Mouse (Mus musculus) T-helper 17 cell (primary cell): ENCODE results near the gene Pidd1.
"Not testable (repeated sequence)": the region's sequence is repeated elsewhere in the genome, so short reads cannot be mapped to it uniquely, and the experiment has no call there.

ENCODE experiments used
- in situ Hi-C, 2 experiments: fragments of 300-600 bp; cut with MboI, MseI; formaldehyde crosslinking; loops; 1 replicate in 1 of 2; 2 replicates in 1 of 2; pipeline ENCODE4 v1.15.1; 2025; ENCODE audit warnings: high pct_unique_total_duplicates in 2 of 2

The Pidd1 gene

DNA sequence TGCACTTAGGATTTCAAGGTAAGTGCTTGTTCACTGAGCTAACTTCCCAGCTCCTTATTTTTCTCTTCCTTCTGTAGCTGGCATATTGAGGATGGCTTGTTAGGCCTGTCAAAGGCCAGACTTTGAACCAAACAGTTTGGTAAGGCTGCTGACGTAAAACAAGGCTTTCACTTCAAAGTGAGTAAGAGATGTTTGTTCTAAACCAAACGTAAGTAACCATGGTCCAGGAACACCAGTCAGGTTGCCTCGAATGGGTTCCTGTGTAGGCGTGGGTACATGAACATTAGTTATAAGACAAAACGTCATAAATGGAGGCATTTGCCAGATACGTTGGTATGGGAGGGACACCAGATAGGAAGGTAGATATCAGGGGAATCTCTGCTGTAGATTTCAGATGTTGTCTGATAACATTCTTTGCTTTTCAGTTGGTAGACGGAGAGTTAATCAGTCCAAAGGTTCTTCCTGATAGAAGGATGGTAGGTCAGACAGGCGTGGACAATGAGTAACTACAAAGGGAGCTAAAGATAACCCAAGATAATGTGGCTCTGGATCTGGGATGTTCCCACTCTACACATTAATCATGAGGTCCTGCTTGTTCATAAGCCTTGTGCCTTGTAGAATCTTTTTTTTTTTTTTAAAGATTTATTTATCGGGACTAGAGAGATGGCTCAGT lies 23.7 kb downstream of the Pidd1 start:
- in situ Hi-C loops = no loop called here

DNA sequence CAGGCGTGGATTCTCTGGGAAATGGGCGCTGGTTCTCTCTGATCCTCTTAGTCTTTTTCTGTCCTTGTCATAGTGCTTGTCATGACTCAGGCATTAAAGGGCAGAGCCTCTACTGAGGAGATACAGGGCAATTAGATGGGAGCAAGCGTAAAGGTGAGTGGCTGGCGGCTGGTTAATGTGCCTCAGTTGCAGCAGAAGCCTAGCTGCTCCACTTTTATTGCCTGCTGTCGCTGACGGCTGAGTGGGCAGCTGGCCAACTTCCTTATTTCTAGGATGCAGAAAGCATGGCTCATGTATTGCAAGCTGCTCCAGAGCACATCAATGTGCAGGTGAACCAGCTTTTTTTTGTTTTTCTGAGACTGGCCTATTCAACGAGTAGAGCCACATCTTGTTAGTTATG lies 24.9 kb downstream of the Pidd1 start:
- in situ Hi-C loops = no loop called here

DNA sequence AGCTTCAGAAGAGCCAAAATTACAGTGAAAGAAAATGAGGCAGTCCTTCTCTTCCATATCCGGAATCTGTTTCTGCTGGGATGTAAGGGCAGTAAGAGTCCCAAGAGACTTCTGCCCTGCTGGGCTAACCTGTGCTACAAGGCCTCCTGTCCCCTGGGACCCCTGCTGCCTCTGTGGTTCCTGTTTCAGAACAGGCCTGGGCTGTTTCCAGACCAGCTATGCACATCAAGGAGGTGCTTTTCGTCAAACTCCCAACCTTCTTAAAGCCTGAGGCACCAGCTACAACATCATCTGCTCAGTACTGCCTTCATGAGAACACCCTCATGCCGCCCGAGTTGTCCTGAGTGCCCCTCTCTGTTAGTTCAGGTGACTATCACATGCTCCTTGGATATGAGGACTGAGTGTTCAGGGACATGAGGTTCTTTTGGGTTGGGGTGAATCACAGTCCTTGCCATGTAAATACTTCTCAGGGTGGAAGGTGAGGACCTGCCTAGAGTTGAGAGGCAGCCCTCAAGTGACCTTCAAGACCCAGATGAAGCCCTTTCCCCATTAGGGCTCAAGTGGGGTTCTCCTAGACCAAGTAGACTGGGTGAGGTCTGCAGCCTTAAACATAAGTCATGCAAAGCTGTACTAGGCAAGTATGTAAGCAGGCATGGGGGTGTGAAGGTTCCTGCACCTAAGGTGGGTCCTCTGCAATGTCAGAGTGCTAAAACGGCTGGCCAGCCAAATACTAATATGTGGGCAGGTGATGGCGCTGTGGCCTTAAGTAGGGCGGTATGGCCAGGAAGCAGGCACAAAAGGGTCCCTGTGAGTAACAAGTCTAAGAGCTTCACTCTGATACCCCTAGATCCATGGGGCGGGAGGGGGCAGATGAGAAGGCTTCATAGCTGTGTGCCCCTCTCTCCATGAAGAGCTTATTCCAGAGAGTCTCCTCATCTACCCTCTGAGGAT lies 25.8 kb downstream of the Pidd1 start:
- in situ Hi-C loops = no loop called here

DNA sequence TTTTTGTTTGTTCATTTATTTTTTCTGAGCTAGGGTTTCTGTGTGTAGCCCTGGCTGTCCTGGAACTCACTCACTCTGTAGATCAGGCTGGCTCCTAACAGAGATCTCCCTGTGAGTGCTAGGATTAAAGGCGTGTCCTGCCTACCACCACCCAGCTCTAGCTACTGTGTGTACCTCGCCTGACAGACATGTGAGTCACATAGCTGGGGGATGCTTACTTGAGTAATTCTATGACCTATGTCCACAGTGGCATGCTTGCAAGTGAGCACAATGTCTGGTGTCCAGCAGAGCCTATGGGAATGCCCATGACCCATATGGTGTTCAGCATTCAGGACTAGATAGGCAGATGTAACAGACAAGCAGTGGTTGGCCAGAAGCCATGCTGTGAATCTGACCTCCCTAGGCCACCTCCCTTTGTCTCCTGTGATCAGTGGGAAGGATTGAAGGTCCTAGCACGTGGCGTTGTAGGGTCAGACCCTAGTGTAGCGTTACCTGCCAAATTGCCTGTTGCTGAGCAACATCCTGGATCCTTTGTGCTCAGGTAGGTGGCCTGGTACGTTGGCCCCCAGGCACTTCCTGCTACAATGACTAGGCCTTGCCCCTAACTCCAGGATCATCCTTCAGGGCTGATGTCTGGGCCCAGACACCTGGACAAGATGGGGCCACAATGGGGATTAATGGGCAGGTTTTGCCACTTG lies 27.5 kb downstream of the Pidd1 start:
- in situ Hi-C loops = no loop called here

DNA sequence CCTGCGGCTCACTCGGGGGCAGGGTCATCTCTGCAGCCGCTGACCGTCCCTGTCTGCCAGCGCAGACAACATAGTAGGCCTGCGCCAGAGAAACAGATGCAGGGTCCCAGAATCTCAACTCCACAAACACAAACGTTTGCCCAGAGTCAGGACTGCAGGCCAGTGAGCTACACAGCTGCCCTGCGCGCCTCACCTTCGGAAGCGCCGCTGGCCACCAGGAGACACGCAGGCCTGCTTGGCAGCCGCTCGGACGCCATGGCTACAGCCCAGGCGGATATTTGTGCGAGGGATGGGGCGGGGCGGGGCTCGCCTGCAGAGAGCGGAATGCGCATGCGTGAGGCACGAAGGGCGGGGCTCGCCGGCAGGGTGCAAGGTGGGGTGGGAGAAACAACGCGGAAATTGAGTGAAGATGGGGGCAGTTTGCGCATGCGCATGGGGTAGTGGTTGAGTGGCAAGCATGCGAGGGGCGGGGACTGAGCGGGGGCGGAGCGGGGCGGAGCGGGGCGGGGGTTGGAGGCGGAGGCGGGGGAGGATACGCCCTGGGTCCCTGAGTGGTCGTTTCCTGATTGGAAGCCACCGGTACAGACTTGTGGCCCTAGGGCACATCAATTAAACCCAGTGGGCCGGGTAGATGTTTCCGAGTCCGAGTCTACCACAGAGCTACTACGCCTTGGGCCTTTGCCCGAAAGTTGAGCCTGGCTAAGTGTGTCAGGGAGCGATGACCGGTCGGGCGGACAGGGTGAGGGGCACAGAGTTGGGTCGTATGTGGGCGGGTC lies 29.8 kb downstream of the Pidd1 start, which contains the start of gene Gatd1:
Gene Gatd1 (minus strand): TSS at position 328 of the 776 bp plus-strand sequence.
- in situ Hi-C loops = loop anchor here in 1 of 2 experiments (5.0 kb wide), 1 partner anchor 43 kb away; the partner anchor contains the start of gene Pnpla2

DNA sequence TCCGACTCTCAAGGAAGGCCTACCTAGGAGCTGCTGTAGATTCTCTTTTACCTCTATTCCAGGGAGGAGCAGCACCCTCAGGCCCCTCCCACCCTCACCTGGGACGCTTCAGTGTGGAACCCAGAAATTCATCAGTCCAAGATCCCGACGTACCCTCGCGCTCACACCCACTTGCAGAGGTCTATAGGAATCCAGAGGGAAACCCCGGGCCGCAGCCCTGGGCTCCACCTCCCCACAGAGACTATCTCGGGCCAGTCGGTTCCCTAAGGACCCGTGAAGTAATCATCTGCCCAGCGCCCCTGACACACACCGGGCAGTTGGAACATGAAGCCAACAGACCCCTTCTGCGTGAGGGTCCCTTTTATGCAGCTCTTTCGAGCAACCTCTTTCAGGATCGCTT lies 30.5 kb downstream of the Pidd1 start:
- in situ Hi-C loops = loop anchor here in 1 of 2 experiments (5.0 kb wide), 1 partner anchor 44 kb away; the partner anchor contains the start of gene Pnpla2

DNA sequence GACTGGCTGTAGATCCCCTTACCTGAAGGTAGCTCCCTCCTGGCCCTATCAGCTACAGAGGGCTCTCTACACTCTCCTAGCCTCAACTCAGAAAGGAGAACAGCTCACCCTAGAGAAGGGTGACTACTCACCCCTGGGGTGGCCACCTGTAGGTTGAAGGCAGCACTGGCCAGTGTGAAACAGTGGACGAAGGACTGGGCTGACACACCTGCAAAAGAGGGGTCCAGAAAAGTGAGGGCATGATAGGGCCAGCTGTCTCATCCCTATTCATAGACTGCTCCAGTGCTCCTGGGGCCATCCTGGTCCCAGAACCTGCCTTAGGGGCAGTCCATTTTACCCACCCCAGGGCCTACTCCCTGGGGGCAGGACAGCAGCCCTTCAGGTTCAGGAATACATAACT lies 32.2 kb downstream of the Pidd1 start:
- in situ Hi-C loops = loop anchor here in 1 of 2 experiments (5.0 kb wide), 1 partner anchor 46 kb away; the partner anchor contains the start of gene Pnpla2

DNA sequence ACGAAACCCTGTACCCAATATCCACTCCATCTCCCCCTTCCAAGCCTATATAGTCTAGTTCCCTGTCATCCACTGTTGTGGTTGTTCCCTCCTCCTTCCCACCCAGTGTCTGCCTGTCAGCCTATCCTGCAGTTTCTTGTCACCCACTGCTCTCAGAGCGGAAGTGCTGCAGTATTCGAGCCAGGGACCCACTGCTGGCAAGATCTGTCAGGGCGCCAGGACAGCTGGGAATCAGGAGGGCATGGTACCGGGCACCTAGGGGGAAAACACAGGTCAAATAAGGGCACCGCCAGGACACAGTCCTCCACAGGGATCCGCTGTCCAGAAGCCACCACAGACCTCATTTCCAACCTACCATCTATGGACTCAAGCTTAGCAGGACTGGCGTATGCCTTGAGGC lies 33.2 kb downstream of the Pidd1 start:
- in situ Hi-C loops = loop anchor here in 1 of 2 experiments (5.0 kb wide), 1 partner anchor 47 kb away; the partner anchor contains the start of gene Pnpla2

DNA sequence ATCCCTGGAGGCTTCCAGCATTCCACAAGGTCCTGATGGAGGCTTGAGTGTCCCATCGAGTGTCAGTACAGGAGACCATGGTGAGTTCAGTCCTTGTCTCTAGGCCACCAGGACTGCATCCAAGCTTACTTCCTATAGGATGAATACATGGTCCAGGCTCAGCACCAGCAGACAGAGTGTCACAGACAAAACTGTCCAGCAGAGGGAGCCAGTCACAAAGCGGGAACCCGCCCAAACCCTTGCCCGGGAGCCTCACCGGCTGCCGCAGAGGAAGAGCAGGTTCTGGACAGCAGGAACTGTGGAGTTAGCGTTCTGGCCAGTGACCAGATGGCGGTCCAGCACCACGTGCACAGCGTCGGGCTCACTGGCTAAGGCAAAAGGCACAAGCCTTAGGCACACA lies 35.0 kb downstream of the Pidd1 start:
- in situ Hi-C loops = no loop called here

DNA sequence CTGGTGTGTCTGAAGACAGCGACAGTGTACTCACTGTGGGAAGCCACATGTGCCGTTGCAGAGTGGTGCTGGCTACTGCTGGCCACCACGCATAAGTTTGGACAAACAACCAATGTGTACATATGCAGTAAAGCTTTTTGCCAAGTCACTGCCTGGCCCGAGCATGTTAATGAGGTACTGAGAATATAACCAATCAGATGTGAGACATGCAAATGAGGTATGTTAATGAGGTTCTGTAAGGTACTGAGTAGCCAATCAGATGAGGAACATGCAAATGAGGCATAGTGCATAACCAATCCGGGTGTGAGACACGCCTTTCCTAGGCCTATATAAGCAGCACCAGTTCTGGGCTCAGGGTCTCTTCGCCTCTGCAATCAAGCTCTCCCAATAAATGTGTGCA lies 36.2 kb downstream of the Pidd1 start:
- in situ Hi-C loops = not testable (repeated sequence)

DNA sequence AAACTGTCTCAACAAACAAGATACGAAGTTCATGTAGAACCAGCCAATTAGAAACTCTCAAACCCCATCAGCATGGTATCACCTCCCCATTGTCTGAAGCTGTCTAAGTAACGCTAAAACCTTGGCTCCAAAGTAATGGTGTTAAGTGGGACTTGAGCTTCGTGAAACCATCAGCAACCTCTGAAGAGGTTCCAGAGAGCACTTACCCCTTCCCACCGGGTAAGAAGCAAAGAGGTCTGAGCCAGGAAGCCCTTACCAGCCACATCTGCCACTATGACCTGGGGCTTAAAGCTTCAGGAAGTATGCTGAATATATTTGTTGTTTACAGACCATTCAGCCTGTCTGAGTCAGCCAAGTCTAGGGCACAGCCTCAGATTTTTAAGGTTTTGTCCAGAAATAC lies 38.4 kb downstream of the Pidd1 start:
- in situ Hi-C loops = no loop called here

DNA sequence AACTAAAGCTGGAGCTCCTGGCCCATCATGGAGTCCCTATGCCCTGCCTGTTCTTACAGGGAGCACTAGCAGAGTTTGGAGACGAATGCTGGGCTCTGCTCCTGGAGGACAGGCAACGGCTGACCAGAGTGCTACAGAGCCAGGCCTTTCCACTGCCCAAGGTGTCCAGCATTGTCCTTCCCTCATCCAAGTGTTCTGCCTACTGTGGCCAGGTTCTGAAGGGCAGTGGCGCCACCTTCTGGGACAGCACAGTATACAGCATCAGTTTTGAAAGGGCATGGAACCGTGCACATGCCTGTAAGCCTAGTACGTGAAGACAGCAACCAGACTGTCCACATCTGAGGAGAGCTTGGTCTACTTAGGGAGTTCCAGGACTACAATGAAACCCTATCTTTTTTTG lies 40.5 kb downstream of the Pidd1 start:
- in situ Hi-C loops = no loop called here

DNA sequence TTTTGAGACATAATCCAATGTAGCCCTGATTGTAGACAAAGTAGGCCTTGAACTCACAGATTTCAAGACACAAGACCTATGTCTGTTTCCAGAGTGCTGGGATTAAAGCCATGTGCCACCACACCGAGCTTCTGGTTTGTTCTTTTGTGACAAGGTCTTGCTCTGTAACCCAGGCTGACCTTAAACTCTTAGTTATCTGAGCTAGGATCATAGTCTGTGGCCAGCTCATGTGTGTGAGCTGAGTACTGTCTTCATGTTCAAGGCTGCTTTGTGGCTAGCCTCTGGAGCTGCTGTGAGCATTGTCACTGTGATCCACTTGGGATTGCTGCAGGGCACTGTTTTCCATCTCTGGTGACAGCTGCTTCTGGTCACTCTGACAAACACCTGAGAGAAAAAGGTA lies 48.5 kb downstream of the Pidd1 start:
- in situ Hi-C loops = no loop called here

DNA sequence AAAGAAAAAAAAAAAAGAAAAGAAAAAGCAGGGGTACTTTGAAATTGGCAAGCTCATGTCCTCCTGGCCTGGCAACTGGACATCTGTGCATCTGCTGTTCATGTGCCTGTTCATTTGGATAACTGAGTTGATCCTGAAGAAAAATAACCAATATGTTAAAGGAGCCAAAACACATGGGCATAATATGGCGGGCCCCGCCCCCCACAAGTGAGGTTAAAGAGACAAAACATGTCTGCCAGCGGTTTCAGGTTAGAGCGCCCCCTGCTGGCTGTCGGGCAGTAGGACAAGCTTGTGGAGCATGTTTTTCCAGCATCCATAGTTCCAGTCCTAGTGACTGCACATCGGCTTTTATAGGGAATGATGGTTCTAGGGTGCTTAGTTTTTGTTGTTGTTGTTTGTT lies 49.1 kb downstream of the Pidd1 start:
- in situ Hi-C loops = no loop called here

DNA sequence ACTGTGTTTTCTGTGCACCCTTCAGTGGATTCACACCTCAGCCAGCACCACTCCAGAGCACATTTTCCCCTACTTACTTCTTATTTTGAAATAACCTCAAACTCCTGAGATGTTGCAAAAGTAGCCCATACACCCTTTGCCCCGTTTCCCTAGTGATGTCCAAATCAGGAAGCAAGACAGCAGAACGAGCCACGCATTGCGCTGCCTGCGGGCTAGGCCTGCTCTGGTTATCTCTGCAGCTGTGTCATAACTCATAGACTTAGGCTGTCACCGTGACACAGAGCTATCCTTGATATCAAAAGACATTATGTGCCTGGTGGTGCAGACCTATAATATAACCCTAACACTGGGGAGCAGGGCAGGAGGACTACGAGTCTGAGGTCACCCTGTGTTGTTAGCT lies 49.7 kb downstream of the Pidd1 start:
- in situ Hi-C loops = no loop called here

DNA sequence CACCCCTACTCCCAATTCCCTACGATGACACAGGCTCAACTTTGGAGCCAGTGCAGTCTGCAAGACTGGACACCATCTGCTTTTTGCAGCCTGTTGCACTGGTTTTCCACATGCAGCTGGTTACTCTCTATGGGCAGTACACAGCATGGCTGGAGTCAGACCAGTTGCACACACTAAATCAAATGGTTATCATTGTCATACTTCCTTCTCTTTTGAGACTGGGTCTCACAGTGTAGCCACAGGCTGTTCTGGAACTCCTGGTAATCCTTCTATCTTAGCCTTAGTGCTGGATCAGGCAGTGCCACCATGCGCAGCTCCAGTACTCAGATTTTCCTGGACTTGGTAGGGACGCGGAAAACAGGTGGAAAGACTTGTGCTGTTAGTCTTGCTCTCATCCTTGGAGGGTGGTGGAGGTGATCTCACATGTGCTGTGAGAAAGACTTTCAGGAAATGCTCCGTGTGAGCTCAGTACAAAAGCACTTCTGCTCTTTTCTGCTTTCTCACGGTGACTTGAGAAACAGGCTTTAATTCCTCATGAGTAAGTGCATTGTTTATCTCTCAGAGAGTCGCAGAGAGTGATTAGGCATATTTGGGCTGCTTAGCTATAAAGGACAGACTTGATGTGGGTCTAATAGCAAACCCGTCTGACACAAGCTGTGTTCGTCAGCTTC lies 51.1 kb downstream of the Pidd1 start:
- in situ Hi-C loops = no loop called here

DNA sequence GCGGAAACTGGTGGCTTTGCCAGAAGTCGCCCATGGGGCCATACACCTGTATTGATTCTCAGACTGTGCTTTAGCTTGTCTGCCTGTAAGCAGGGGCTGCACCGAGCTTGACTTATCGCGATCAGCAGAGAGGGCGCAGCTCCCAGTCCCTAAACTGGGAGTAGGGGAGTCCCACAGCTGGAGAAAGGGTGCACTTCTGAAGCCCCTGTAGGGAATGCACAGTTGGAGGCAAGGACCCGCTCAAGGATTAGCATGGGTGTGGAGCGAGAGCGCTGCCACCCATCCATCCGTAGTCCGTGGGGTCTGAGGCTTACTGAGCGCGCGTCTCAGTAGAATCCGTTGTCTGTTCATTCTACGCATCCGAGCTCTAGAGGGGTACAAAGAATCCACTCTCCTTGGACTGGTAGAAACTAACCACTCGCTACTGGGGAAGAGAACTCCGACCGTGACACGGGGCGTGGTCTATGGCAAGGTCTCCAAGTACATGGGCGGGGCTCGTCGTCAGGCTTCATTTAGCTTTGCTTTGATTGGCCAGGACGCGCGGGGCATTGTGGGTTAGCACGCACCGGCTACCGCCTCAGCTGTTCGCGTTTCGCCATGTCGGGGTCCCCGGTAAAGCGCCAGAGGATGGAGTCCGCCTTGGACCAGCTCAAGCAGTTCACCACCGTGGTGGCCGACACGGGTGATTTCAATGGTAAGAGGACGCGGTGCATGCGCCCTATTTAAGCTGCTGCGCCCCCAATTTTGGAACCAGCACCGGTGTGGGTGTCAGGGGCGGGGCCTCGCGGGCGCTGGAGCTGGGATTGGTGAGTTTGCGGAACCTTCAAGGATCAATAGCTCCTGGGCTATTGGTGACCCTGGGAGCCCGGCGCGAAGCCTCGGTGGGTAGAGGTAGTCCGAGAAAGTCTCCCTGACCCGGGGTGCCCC lies 51.9 kb downstream of the Pidd1 start, which contains the start of gene Taldo1:
Gene Taldo1 (plus strand): TSS at position 575 of the 927 bp plus-strand sequence.
- in situ Hi-C loops = no loop called here

DNA sequence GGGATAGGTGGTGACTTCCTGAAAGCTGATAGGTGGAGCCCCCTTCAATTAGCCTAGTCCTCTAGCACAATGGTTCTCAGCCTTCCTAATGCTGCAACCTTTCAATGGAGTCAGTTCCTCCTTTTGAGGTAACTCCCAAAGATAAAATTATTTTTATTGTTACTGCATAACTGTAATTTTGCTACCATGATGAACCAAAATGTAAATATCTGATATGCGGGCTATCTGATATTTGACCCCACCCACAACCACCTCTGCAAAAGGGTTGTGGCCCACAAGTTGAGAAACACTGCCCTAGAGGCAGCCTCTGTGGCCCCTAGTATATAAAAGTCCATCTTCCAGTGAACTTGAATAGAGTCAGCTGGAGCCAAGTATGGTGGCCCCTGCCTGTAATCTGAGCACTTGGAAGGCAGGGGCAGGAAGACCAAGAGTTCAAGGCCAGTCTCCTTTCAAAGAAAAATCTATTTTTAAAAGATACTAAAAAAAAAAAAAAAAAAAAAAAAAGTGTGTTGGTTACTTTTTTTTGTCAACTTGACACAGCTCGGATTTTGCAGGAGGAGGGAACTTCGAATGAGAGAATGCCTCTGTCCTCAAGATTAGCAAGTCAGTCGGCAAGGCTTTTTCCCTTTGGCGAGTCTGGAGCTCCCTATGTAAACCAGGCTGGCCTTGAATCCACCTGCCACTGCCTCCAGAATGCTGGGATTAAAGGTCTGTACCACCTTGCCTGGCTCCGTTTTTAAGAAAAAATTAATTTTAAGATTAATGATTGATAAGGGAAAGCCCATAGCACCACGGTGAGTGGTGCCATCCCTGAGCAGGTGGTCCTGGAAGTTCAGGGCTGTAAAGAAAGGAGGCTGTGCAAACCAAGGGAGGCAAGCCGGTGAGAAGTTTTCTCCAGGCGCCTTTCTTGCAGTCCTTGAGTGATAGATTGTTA lies 53.2 kb downstream of the Pidd1 start:
- in situ Hi-C loops = no loop called here
